Mouse (Mus musculus) embryo, embryonic 10.5 days (tissue): ENCODE measurements around the gene Elmsan1.

Experiments
- DNase-seq: peaks from one replicate; pipeline ENCODE4 v3.0.0-alpha.2; 2015; ENCODE audit warnings: low spot score

Elmsan1 gene

DNA sequence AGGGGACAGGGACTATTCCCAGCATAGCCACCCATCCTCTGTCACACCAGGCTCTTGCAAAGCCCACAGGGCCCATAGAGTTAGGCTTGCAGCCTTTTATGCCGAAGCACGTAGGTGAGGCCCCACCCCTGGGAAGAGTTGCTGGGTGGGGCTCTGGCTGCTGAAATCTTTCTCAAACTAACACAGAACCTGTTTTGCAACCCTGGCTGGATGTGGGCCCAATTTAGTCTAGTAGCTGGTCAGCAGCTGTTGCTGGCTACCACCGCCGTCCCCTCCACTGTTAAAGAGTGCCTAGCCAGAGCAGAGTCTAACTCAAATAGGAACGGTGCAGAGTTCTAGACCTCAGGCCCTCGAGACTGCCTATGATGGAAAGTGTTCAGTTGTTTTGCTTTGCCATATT lies 43.8 kb downstream of the Elmsan1 start:
- DNase-seq: no peak

- DNase-seq: no peak
Observed at GRCm38 (mm10) chr12:84174190-84174811, 44.4 kb downstream of the Elmsan1 start.

GRCm38 (mm10) chr12:84173309-84173915 lies 45.3 kb downstream of the Elmsan1 start:
- DNase-seq: no peak

DNA sequence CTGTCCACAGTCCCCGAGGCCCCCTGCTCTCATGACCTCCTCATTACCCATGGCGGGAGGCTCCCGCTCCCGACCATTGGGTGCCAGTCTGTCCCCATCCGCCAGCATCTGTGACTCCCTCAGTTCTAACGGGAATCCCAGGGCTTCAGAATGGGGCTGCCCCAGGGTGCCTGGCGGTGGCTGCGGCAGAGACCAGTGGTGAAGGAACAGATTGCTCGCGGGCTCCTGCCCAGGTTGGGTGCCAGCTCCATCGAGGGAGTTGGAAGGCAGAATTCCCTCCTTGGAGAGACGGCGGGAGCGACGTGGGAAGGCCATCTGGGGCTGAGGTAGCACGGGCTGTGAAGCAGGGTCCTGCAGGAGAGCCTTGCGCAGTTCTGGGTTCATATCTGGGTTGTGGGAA lies 45.8 kb downstream of the Elmsan1 start:
- DNase-seq: no peak

GRCm38 (mm10) chr12:84172216-84172615 lies 46.5 kb downstream of the Elmsan1 start:
- DNase-seq: no peak

- DNase-seq: no peak
Observed at GRCm38 (mm10) chr12:84170610-84171009, 48.1 kb downstream of the Elmsan1 start.

- peak; percentile 59 for DNase-seq
Observed at GRCm38 (mm10) chr12:84165631-84166373, 52.9 kb downstream of the Elmsan1 start.

DNA sequence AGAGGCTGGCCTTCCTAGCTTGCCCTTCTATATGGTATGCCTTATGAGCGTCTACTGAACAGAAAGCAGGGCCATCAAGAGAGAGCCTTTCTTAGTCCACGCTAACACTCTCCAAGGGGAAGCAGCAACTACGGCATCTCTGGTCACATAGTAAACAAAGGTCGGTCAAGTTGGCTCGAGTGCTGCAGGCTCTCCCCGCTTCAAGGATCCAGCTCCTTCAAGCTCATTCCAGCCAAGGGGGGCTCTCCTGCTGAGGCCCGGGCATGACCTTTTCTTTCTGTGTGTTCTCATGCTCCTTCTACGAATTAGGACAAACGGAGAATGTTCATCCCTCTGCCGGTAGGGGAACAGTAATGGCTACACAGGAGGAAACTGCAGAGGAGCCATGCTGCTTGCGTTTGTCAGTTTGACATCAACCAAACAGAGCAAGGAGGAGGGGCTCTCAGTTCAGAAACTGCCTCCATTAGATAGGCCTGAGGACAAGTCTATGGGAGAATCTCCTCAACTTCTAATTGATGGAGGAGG lies 55.0 kb downstream of the Elmsan1 start:
- no peak for DNase-seq

GRCm38 (mm10) chr12:84163133-84163532 lies 55.5 kb downstream of the Elmsan1 start:
- peak; percentile 33 for DNase-seq

DNA sequence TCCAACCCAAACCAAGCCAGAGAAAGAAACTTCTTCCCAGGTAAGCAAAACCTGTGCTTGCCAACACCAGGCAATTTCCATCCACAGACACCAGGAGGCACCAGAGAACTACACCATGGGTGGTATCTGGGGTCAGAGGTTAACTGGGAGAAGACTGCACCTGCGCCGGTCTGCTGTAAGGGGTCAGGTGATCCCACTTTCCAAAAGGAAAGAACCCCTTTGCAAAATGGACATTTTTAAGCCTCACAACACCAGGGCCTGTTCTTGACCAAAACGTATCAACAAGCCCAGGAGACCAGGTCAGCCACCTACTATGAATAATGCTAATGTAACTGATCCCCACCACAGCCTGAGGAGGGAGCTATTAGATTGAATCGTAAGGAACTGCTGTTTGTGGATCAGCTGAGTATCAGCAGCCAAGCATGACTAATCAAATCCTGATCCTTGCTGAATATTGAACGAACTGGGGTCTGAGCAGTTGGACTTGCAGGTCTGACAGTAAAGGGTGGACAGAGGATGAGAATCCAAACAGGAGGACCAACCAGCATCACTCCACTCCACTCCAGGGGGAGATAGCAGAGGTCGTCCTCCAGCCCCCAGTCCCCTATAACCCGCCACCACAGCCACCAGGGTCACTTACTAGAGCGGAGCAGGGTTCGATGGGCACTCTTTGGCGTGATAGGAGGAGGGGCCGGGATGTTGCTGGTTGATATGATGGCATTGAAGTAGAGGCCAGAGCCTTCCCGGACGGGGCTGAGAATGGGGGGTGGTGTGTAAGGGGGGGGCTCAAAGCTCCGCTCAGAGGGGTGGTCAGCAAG lies 56.9 kb downstream of the Elmsan1 start:
- peak; percentile 53 for DNase-seq

DNA sequence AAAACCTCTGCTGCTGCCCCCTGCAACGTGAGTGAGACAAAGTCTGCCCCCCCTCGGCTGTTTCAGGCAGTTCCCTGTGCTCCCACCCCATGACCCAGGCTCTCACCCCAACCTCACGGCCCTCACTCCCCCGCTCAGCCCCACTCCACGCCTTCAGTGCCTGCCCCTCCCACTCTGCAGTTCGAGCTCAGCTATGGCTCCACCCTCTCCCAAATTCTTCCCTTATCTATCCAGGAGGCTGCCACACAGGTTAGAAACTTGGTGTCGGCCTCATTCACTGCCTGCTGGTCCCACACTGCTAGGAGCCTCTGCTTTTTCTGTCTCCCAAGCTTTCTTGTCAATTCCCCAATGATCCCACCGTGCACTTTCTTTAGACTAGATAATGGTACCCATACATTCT lies 57.6 kb downstream of the Elmsan1 start:
- DNase-seq: no peak

GRCm38 (mm10) chr12:84160491-84160890 lies 58.2 kb downstream of the Elmsan1 start:
- no peak for DNase-seq

GRCm38 (mm10) chr12:84158156-84158555 lies 60.5 kb downstream of the Elmsan1 start:
- no peak for DNase-seq

- DNase-seq: no peak
Observed at GRCm38 (mm10) chr12:84156210-84156609, 62.5 kb downstream of the Elmsan1 start.

DNA sequence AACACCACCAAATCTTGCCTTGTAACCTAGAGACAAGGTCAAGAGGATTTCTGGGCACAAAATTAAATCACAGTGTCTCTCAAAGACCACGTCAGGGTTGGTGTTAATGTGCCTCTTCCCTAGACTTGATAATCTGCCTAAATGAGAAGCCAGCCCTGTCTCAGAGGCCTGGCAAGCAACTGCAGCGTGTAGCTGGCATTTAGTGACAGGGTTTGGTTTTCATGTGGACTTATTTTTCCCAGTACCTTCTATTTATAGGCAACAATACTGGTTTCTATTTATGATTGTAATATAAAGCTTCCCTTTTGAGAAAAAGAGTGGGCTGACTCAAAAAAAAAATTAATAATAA lies 63.2 kb downstream of the Elmsan1 start:
- DNase-seq: no peak

- no peak for DNase-seq
Observed at GRCm38 (mm10) chr12:84154786-84155522, 63.7 kb downstream of the Elmsan1 start.

GRCm38 (mm10) chr12:84153414-84153813 lies 65.3 kb downstream of the Elmsan1 start:
- DNase-seq: no peak

- no peak for DNase-seq
Observed at GRCm38 (mm10) chr12:84152352-84153190, 66.1 kb downstream of the Elmsan1 start.

GRCm38 (mm10) chr12:84151911-84152310 lies 66.8 kb downstream of the Elmsan1 start:
- no peak for DNase-seq

GRCm38 (mm10) chr12:84150976-84151375 lies 67.7 kb downstream of the Elmsan1 start:
- DNase-seq: no peak

DNA sequence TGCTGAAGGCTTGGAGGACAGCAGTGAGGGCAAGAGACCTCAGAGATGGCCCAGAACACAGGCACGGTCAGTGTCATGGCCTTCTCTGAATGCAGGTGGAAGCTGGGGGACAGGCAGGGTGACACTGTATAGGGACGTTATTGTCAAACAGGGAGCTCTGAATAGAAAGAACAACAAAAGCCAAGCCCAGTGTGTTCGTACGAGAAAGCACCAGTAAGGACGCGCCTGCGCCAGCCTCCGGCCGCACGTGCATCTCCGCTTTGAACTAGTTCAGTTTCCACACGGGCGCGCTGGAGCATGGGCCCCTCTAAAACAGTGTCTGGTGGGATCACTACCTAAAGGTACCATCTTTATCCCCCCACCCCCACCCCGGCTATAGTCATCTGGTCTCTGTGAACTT lies 68.7 kb downstream of the Elmsan1 start:
- DNase-seq: no peak
